ENCODE assay signal across 26 mouse cellular contexts in genomic region chr16:29201146-29201545, GRCm38 (mm10). TPM values are rescaled to one million over a fixed set of nuclear protein-coding genes. Genes with fewer than 3 reads are reported as not detected.
A peak's percentile ranks its signal among the peaks of the same experiment; 100 is the strongest.
DNase-seq lines count a peak whose midpoint lies in the region; ATAC-seq and TF ChIP-seq lines count a peak whose summit lies in the region.
"Had no signal": no experiment of that assay in that cellular context is flagged by ENCODE, and none has a peak within 500 bp of the region (broad histone marks: within the 10 kb centered on the region; RNA-seq: fewer than 3 reads in every experiment).

No protein-coding gene starts in this region.

- no peak overlapping the region for H3K4me3 ChIP-seq in kidney, adult 2 months (ENCODE audit: insufficient read depth, low read depth, low read length)
- H3K4me3 ChIP-seq in kidney, embryonic 15.5 days (replicated peaks), result no peak overlapping the region
- H3K4me3 ChIP-seq in liver, adult 2 months (ENCODE audit: insufficient read depth, low read depth, low read length), result no peak overlapping the region
- H3K4me3 ChIP-seq in liver, embryonic 11.5 days (ENCODE audit: low read depth, low read length), result no peak overlapping the region
- H3K4me3 ChIP-seq: embryonic facial prominence, embryonic 13.5 days; embryonic facial prominence, embryonic 15.5 days; erythroblast, embryonic 14.5 days; forebrain, embryonic 10.5 days; forebrain, embryonic 12.5 days had no signal

- 59% methylated on average over 2 of the region's 2 CpGs for WGBS in kidney, adult 2 months
- WGBS in kidney, embryonic 15.5 days, result 68% methylated on average over 2 of the region's 2 CpGs
- 65% methylated on average over 2 of the region's 2 CpGs for WGBS in liver, adult 2 months
- 66% methylated on average over 2 of the region's 2 CpGs for WGBS in liver, embryonic 11.5 days

- no peak for TF ChIP-seq CTCF in kidney, adult 2 months (conservative IDR thresholded peaks at IDR 0.05; ENCODE audit: insufficient read depth, insufficient read length, low read depth, low read length)
- no peak for TF ChIP-seq CTCF in liver, adult 2 months (IDR thresholded peaks at IDR 0.05; ENCODE audit: low read depth, low read length)

- H3K27ac ChIP-seq in kidney, adult 2 months (ENCODE audit: insufficient read depth, low read depth, low read length), result no peak overlapping the region
- H3K27ac ChIP-seq in kidney, embryonic 15.5 days, result no peak overlapping the region
- no peak overlapping the region for H3K27ac ChIP-seq in liver, adult 2 months (replicated peaks; ENCODE audit: insufficient read depth, low read depth, low read length)
- H3K27ac ChIP-seq in liver, embryonic 11.5 days (ENCODE audit: low read depth, low read length), result no peak overlapping the region
- H3K27ac ChIP-seq: embryonic facial prominence, embryonic 13.5 days; embryonic facial prominence, embryonic 15.5 days; forebrain, embryonic 10.5 days; forebrain, embryonic 12.5 days had no signal

- ATAC-seq in kidney, embryonic 15.5 days (replicated peaks; ENCODE audit: low FRiP score), result no peak
- ATAC-seq in liver, embryonic 11.5 days (replicated peaks; ENCODE audit: low FRiP score), result no peak
- ATAC-seq: forebrain, embryonic 14.5 days had no signal

- no peaks in the 10 kb centered on the region for H3K36me3 ChIP-seq in kidney, adult 2 months (ENCODE audit: control insufficient read depth, insufficient read depth, low read length)
- no peaks in the 10 kb centered on the region for H3K36me3 ChIP-seq in kidney, embryonic 15.5 days
- no peaks in the 10 kb centered on the region for H3K36me3 ChIP-seq in liver, adult 2 months (ENCODE audit: control insufficient read depth, insufficient read depth, low read length)
- H3K36me3 ChIP-seq in liver, embryonic 11.5 days (ENCODE audit: control insufficient read depth, insufficient read depth, low read length), result no peaks in the 10 kb centered on the region
- H3K36me3 ChIP-seq: embryonic facial prominence, embryonic 13.5 days; embryonic facial prominence, embryonic 15.5 days; forebrain, embryonic 10.5 days; forebrain, embryonic 12.5 days had no signal

- no peak overlapping the region for H3K9ac ChIP-seq in kidney, embryonic 15.5 days
- H3K9ac ChIP-seq in liver, adult 2 months (ENCODE audit: low read depth, low read length), result no peak overlapping the region
- no peak overlapping the region for H3K9ac ChIP-seq in liver, embryonic 11.5 days (ENCODE audit: low read depth, low read length)
- H3K9ac ChIP-seq: embryonic facial prominence, embryonic 13.5 days; embryonic facial prominence, embryonic 15.5 days; forebrain, embryonic 12.5 days had no signal

- no peaks in the 10 kb centered on the region for H3K9me3 ChIP-seq in kidney, embryonic 15.5 days (replicated peaks)
- no peaks in the 10 kb centered on the region for H3K9me3 ChIP-seq in liver, embryonic 11.5 days (ENCODE audit: control insufficient read depth, low read length)
- H3K9me3 ChIP-seq: embryonic facial prominence, embryonic 13.5 days; embryonic facial prominence, embryonic 15.5 days; forebrain, embryonic 10.5 days; forebrain, embryonic 12.5 days had no signal

- no peak for TF ChIP-seq POLR2A in kidney, adult 2 months (IDR thresholded peaks at IDR 0.05; ENCODE audit: low read depth, low read length)
- TF ChIP-seq POLR2A in liver, adult 2 months (IDR thresholded peaks at IDR 0.05; ENCODE audit: extremely low read depth, insufficient read depth, low read length), result no peak

- no peaks in the 10 kb centered on the region for H3K27me3 ChIP-seq in kidney, adult 2 months (replicated peaks; ENCODE audit: control insufficient read depth, insufficient read depth, low read length)
- no peaks in the 10 kb centered on the region for H3K27me3 ChIP-seq in kidney, embryonic 15.5 days
- H3K27me3 ChIP-seq in liver, adult 2 months (ENCODE audit: control insufficient read depth, insufficient read depth, low read length), result no peaks in the 10 kb centered on the region
- no peaks in the 10 kb centered on the region for H3K27me3 ChIP-seq in liver, embryonic 11.5 days (replicated peaks; ENCODE audit: control insufficient read depth, insufficient read depth, low read length)
- H3K27me3 ChIP-seq: embryonic facial prominence, embryonic 15.5 days; forebrain, embryonic 12.5 days had no signal

- no peaks in the 10 kb centered on the region for H3K79me2 ChIP-seq in liver, adult 2 months (ENCODE audit: control insufficient read depth, insufficient read depth, low read length)

- DNase-seq in kidney, adult 11 months, result peak; percentile 6
- no peak for DNase-seq in kidney, postnatal 10 days
- peak; percentile 78 for DNase-seq in kidney, adult 2 months
- no peak for DNase-seq in kidney, postnatal 14 days
- DNase-seq in kidney, adult 9 months, result peak; percentile 69
- DNase-seq in liver, adult 2 months (ENCODE audit: extremely low read depth, low read depth, low spot score), result peak; percentile 69
- no peak for DNase-seq in liver, embryonic 11.5 days (ENCODE audit: low spot score)
- DNase-seq: adrenal gland, adult 2 months; adrenal gland, postnatal 10 days; adrenal gland, postnatal 25 days; cerebellum, adult 11 months; cerebellum, adult 18-20 months; cerebellum, adult 8-10 months; cerebellum, adult 9-11 months; cerebellum, postnatal 14 days; cerebellum, postnatal 36 days; embryo, embryonic 11 days had no signal

- H3K4me2 ChIP-seq in kidney, embryonic 15.5 days, result no peak overlapping the region
- no peak overlapping the region for H3K4me2 ChIP-seq in liver, embryonic 11.5 days
- H3K4me2 ChIP-seq: embryonic facial prominence, embryonic 13.5 days; embryonic facial prominence, embryonic 15.5 days; forebrain, embryonic 12.5 days had no signal

- H3K4me1 ChIP-seq in kidney, adult 2 months (ENCODE audit: control insufficient read depth, insufficient read depth, low read length), result no peaks in the 10 kb centered on the region; the same call in 1 of the 2 replicates
- no peaks in the 10 kb centered on the region for H3K4me1 ChIP-seq in kidney, embryonic 15.5 days
- no peaks in the 10 kb centered on the region for H3K4me1 ChIP-seq in liver, adult 2 months (ENCODE audit: control insufficient read depth, insufficient read depth, low read length)
- no peaks in the 10 kb centered on the region for H3K4me1 ChIP-seq in liver, embryonic 11.5 days (replicated peaks; ENCODE audit: control insufficient read depth, insufficient read depth, low read length)

RNA-seq across cellular contexts. Expression of gene Hrasls, which starts 8.3 kb away (rescaled TPM):
- 2.2 and 2.9 TPM in 2 replicates for polyA plus RNA-seq in kidney, adult 2 months (2012; rRNA removed)
- 0.62 and 0.63 TPM in 2 replicates for polyA plus RNA-seq in kidney, embryonic 15.5 days (2015; fragmentation: Nextera tagmentation; extraction: Ambion mirVana)
- 0.07 and 0.09 TPM in 2 replicates for total RNA-seq in liver, adult 2 months (2014; rRNA removed)
- polyA plus RNA-seq in liver, adult 2 months (2012; rRNA removed), result not detected in 2 replicates
- 0.26 and 1.3 TPM in 2 replicates for polyA plus RNA-seq in liver, embryonic 11.5 days (2014; fragmentation: Nextera tagmentation; extraction: Ambion mirVana)
- total RNA-seq: common myeloid progenitor, adult 5-6 weeks; MEL had no signal
- polyA plus RNA-seq: erythroblast, embryonic 14.5 days had no signal

Comparison
In these comparisons a context has a peak if more than half of its experiments do, and no peak if none do; other contexts are left out.
1. DNase-seq: peak in kidney, adult 11 months (single experiment), kidney, adult 2 months (single experiment), kidney, adult 9 months (single experiment) and liver, adult 2 months (single experiment); none in kidney, postnatal 10 days (single experiment), kidney, postnatal 14 days (single experiment) and liver, embryonic 11.5 days (single experiment).